Mouse (Mus musculus): ENCODE results near the gene Cysrt1.

DNA sequence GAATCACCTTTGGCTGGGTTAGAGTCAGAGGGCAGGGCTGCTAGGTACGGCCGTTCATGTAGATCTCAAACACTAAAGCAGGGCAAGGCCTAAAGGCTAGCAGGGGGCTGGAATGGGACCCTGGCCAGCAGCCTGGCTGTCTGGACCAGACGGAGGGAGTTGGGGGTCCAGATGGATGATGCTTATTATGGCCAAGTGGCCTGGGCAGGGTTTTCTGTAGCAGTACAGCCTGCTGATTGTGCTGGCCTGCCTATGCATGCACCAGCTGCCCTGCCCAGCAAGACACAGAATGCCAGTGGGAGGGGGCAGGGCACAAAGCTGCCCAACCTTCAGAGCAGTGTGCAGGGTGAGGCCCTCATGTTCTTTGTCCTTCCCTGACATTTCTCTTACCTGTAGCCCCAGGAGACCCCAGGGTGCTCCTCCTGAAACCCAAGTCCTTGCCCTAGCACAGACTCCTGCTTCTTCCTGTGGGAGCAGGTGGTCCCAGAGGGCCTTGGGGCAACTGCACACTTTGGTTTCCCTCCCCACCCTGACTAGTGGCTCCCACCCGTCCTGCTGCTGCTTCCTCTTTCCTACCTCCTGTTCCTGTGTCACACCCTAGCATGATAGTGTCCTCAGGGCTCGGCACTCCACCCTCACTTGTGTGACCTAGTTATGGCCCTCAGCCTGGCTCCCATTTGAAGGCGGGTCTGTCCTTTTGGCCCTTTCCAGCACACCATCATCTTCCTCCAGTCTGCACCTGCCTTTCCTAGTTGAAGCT, 23.8 kb upstream of the Cysrt1 start:
- no peak for TF ChIP-seq CTCF (IDR thresholded peaks at IDR 0.05; ENCODE audit: low read depth)
- no peak for TF ChIP-seq EP300 (IDR thresholded peaks at IDR 0.05; ENCODE audit: low read depth)
